Mouse (Mus musculus) T-helper 1 cell (primary cell): ENCODE results near the gene Med13.
"Not testable (repeated sequence)": the region's sequence is repeated elsewhere in the genome, so short reads cannot be mapped to it uniquely, and the experiment has no call there.

ENCODE experiments used
- in situ Hi-C: fragments of 300-600 bp; cut with MboI, MseI; formaldehyde crosslinking; loops from one replicate; pipeline ENCODE4 v1.15.1; 2025; ENCODE audit warnings: high pct_unique_total_duplicates

Gene Med13

GRCm38 (mm10) chr11:86380521-86381238, 23.3 kb upstream of the Med13 start:
- in situ Hi-C loops, result no loop called here

DNA sequence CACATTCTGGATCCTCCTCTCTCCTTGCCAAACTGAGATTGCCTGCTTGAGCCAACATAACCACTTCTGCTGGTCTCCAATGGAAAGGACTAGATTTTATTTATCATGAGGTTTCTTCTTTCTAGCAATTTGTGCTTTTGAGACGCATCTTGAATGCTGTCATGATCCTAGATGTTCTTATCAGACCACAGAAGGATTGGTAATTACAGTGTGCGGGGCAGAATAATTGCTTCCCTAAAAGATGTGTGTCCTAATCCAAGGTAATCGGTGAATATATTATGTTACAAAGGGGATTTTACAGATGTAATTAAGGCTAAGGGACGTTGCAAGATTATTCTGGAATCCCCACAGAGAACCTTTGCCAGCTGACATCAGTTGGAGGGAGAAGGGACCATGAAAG, 21.6 kb upstream of the Med13 start:
- in situ Hi-C loops, result no loop called here

- in situ Hi-C loops, result no loop called here
Observed at GRCm38 (mm10) chr11:86377841-86378240, 20.4 kb upstream of the Med13 start.

GRCm38 (mm10) chr11:86376707-86377106, 19.3 kb upstream of the Med13 start:
- in situ Hi-C loops, result no loop called here

GRCm38 (mm10) chr11:86375086-86375485, 17.7 kb upstream of the Med13 start:
- in situ Hi-C loops, result no loop called here

DNA sequence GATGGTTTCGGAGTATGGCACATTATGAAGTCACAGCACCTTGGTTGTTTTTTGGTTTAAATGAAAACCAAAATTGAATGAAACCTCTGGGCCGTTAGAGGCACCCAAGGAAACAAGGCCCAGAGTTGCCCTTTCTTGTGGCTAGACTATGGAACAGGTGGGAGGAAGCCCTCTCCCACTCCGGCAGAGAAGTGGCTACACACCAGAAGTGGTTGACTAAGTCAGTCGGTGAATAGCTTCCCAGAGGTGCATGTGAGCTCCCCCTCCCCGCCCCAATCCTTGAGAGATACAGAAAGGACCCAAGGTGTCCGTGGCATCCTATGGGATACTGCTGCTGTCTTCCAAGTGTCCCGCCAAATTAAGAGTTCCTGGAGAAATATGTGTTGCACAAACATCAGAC, 13.9 kb upstream of the Med13 start:
- in situ Hi-C loops, result no loop called here

- in situ Hi-C loops, result no loop called here
Observed at GRCm38 (mm10) chr11:86369860-86370259, 12.5 kb upstream of the Med13 start.

DNA sequence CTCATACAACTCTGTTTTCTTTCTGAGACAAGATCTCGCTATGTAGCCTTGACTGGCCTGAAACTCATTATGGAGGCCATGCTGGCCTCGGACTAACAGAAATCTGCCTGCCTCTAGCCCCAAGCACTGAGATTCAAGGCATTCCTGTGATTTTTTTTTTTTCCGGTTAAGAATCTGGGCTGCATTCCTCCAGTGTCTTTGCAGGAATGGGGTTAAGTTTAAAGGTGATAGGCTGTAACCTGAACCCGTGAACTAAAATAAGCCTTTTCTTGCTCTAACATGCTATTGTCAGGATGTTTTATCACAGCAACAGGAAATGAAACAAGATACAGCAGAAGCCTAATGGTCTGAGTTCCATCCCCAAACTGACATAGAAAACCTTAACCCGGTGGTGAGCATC, 11.6 kb upstream of the Med13 start:
- in situ Hi-C loops, result no loop called here

- in situ Hi-C loops, result no loop called here
Observed at GRCm38 (mm10) chr11:86364709-86365452, 7.5 kb upstream of the Med13 start.

DNA sequence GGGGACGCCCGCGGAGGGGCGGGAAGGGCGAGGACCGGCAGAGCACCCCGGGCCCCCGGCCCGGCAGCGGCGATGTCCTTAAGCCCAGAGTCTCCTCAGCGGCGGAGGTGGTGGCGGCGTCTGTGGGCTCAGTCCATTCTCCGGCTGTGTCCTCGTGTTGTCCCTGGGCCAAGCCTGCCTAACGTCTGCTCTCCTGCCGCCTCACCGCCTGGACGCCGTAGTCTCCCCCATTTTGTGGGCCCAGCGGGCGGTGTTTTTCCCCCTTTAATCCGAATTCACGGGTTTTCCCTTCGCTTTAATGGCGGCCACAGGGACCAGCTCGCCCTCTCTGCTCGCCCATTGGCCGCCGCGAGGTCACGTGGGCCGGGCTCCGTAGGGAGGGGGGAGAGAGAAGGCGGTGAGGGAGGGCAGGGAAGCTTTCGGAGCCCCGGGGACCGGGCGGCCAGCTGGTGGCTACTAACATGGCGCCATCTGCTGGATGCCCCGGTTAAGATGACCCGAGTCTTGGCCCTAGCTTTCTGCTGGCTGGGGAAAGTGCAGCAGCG, 654 bp upstream of the Med13 start:
- in situ Hi-C loops, result no loop called here

GRCm38 (mm10) chr11:86356007-86356853, 1.2 kb downstream of the Med13 start:
- in situ Hi-C loops, result no loop called here

GRCm38 (mm10) chr11:86353586-86353985, 3.8 kb downstream of the Med13 start:
- in situ Hi-C loops, result no loop called here

- in situ Hi-C loops, result no loop called here
Observed at GRCm38 (mm10) chr11:86351766-86352315, 5.6 kb downstream of the Med13 start.

- in situ Hi-C loops, result no loop called here
Observed at GRCm38 (mm10) chr11:86350636-86351138, 6.7 kb downstream of the Med13 start.

DNA sequence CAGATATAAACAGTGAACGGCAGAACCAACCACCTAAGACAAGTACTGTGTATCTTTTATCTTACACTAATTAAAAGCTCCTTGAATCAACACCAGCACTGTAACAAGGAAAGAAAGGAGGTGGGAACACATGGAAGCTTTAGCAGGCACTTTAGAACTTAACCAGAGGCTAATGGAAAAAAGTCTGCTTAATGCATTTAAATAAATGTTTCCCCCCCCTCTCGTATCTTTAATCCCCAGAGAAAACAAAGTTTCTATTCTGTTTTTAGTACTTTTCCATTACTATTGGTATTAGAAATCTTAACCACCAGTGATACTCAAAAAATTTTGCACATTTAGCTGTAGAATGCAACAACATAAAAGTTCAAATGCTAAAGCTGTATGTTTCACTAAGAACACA, 8.1 kb downstream of the Med13 start:
- in situ Hi-C loops, result no loop called here

DNA sequence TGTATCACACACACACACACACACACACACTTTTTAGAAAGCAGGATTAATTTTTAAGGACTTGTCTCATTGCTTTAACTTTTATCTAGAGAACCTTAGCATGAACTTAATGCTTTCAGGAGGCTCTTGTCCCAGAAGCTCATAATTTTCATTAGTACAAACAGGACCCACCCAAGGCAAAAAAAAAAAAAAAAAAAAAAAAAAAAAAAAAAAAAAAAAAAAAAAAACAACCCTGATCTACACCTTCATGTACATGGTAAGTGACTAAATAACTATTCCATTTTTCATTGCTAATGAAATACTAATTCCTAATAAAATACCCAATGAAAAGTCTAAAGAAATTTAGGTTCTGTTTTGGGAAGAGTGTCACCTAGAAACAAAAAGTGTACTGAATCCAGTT, 8.5 kb downstream of the Med13 start:
- in situ Hi-C loops, result no loop called here

GRCm38 (mm10) chr11:86347387-86348122, 9.8 kb downstream of the Med13 start:
- in situ Hi-C loops, result no loop called here

- in situ Hi-C loops, result no loop called here
Observed at GRCm38 (mm10) chr11:86346525-86346924, 10.9 kb downstream of the Med13 start.

DNA sequence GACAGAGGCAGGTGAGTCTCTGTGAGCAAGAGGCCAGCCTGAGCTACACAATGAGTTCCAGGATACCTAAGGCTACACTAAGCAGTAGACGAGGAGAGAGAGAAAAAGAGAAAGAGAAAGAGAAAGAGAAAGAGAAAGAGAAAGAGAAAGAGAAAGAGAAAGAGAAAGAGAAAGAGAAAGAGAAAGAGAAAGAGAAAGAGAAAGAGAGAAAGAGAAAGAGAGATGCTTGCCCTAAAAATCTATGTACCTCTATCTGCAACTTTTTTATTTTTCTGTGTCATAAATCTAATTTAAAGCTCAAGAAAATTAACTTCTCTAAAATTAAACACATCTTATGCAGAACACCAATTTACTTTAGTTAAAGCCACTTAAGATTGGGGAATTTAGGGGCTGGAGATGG, 12.5 kb downstream of the Med13 start:
- in situ Hi-C loops, result not testable (repeated sequence)

DNA sequence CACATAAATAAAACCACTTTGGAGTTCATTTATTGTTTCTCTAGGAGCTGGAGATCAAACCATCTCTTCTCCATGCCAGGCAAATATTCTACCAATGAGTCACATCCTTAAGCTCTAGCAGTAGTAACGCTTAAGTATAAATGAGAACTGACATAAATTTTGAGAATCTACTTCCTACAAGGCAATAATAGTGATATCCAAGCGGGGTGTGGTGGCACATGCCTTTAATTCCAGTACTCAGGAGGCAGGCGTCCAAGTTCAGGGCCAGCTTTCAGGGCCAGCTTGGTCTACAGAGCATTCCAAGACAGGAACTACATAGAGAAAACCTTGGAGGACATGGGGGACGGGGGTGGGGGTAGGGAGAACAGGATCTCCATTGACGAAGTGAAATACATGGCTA, 33.2 kb downstream of the Med13 start:
- in situ Hi-C loops, result no loop called here

- in situ Hi-C loops, result not testable (repeated sequence)
Observed at GRCm38 (mm10) chr11:86314992-86315391, 42.4 kb downstream of the Med13 start.
